Mouse (Mus musculus): ENCODE measurements at regions not wholly inside any gene's neighbourhood (a gene's known extent, or its start where the extent isn't known, plus 50 kb on each side); places are given as distances from the start of the nearest gene placed in this dataset.
A peak's percentile ranks its signal among the peaks of the same experiment; 100 is the strongest.

- no peak for DNase-seq
These were observed 1729.8 kb downstream of the AI429214 start for GRCm38 (mm10) chr8:38723254-38723653.

GRCm38 (mm10) chr8:38725257-38725656, 1731.9 kb downstream of the AI429214 start:
- DNase-seq: no peak

GRCm38 (mm10) chr8:38747134-38747533, 1753.7 kb downstream of the AI429214 start:
- DNase-seq: no peak

- no peak for DNase-seq
These were observed 1773.3 kb downstream of the AI429214 start for GRCm38 (mm10) chr8:38766626-38767226.

GRCm38 (mm10) chr8:38812482-38812881, 1819.1 kb downstream of the AI429214 start:
- DNase-seq: no peak

GRCm38 (mm10) chr8:38818163-38818562, 1824.8 kb downstream of the AI429214 start:
- DNase-seq: peak; percentile 70 to 79

GRCm38 (mm10) chr8:38861436-38861835, 1813.4 kb upstream of the Adam24 start:
- DNase-seq: no peak

GRCm38 (mm10) chr8:38867370-38867769, 1807.5 kb upstream of the Adam24 start:
- no peak for DNase-seq

Measured in cerebellum, postnatal 10 days (tissue).